Mouse (Mus musculus): ENCODE measurements at regions not wholly inside any gene's neighbourhood (a gene's known extent, or its start where the extent isn't known, plus 50 kb on each side); places are given as distances from the start of the nearest gene placed in this dataset.

DNA sequence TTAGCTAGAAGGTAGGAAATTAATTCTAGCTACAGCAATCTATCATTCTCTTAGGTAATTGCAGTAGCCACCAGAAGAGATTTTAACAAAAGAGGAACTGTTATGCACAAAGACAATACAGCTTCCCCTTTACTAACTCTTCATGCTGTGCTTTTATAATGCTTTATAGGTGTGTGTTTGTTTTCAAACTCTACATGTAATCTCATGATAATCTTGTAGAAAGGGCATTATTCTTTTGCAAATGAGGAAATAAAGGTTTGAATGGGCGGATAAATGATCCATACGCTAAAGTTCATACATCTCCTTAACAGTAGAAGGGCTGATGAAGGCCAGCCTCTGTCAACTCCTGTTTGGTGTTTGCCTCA lies 273.8 kb upstream of the Pfkp start:
- TF ChIP-seq CTCF (IDR thresholded peaks at IDR 0.05; ENCODE audit: low read depth) (no peak), EP300 (optimal IDR thresholded peaks at IDR 0.05) (no peak)
